Mouse (Mus musculus) spleen, embryonic (tissue): ENCODE results near the gene Kifc3.
"Not testable (repeated sequence)": the region's sequence is repeated elsewhere in the genome, so short reads cannot be mapped to it uniquely, and the experiment has no call there.

Source experiments
- CTCF ChIA-PET: fragments of 350-600 bp; sonication (Branson Sonifier 250); formaldehyde crosslinking; loops from one replicate; lab custom pipeline; 2022; lab: Charles Lee

Gene Kifc3

DNA sequence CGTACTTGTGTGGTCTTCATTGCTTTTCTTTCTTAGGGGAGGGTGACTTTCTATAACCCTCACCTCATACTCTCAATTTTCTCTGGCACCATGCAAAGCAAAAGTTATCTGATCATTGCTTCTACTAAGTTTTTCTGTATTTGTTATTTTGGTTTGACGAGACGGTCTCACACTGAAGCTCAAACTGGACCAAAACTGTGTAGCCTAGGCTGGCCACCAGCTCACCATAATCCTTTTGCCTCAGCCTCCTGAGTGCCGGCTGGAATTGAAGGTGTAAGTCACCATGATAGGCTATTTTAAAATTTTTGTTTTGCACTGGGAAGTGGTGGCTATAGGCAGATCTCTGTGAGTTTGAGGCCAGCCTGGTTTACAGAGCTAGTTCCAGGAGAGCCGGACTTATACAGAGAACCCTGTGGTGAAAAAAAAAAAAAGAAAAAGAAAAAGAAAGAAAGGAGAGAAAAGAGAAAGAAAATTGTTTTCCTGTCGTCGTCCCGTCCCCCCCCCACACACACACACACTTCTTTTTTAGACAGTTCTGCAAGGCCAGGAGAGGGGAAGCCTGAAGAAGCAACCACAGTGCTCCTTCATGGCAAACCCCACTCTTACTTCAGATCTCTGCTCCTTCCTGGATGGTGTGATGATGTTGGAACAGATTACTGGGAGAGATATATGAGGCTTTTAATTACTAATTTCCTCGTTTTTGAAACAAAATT is 870 bp upstream of the Kifc3 start:
- CTCF ChIA-PET: interaction anchor here (0.7 kb wide), 1 partner anchor 238 kb away, joined by 5 read pairs; no protein-coding TSS in a partner anchor

DNA sequence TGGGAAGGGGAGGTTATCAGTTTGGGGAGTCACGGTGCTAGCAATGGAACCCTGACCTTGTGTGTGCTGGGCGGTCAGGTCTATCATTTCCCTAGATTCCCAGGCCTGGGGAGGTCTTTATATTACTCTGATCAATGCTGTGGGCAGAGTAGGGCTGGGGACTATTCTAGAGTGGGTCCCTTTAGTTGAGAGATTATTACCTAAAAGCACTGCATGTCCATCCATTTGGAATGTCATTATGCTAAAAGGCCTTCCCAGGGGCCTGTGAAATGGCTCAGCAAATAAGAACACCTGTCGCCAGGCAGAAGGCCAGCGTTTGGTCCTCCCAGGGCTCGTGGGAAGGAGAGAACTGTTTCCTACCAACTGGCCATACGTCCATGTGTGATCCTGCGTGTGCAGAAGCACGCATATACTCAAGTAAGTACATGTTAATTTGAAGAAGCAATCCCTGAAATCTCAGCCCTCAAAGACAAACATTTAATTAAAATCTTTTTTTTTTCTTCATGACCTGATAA is 499 bp downstream of the Kifc3 start:
- CTCF ChIA-PET: no interaction called here

DNA sequence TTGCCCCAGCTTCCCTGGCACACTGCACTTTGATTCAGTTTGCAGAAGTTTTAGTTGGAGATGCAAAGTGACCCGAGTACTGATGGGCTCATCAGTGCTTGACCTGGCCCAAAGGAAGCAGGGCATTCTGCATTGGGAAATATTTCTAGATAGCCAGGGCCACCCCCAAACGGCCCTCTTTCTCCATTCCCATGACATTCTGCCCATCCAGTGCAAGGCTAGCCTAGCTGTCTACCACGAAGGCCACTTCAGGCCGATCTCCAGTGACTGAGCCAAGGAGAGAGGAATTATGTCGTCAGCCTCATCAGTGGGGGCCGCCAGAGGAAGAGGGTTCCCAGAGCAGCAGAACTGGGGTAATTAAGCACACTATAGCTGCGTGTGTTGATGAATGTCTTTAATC is 1.1 kb downstream of the Kifc3 start:
- CTCF ChIA-PET: no interaction called here

DNA sequence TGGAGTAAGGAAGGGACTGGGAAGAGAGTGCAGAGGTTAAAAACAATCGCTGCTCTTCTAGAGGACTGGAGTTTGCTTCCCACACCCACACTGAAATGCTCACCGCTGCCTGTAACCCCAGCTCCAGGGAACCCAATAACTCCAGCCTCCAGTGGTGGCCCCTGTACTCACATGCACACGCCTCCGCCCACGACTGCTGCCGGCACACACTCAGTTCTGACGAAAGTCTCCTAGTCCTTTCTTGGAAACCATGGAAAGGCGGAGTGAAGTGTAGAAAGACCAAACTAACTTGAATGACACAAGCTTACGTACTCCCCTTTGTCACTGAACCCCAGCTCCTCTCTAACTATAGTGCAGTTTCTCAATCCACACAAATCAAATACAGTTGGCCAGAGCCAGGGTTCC is 2.6 kb downstream of the Kifc3 start:
- CTCF ChIA-PET: no interaction called here

DNA sequence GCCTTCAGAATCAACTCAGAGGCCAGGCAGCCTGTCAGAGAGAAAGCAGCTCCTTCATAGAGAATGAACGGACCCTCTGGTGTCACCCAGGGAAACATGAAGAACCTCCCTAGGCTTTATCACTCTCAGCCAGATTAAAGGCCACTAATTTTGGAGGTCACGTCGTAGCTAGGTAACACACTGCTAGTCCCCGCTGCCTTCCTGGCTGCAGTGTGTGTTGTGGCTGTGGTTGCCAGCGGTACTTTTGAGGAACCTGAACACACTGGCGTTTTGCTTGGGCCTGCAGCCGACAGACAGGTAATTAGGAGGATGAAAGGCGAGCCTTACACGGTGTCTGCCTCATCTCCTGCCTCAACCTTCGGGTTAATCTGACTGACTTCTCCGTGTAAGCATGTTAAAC is 6.9 kb downstream of the Kifc3 start:
- CTCF ChIA-PET: no interaction called here

DNA sequence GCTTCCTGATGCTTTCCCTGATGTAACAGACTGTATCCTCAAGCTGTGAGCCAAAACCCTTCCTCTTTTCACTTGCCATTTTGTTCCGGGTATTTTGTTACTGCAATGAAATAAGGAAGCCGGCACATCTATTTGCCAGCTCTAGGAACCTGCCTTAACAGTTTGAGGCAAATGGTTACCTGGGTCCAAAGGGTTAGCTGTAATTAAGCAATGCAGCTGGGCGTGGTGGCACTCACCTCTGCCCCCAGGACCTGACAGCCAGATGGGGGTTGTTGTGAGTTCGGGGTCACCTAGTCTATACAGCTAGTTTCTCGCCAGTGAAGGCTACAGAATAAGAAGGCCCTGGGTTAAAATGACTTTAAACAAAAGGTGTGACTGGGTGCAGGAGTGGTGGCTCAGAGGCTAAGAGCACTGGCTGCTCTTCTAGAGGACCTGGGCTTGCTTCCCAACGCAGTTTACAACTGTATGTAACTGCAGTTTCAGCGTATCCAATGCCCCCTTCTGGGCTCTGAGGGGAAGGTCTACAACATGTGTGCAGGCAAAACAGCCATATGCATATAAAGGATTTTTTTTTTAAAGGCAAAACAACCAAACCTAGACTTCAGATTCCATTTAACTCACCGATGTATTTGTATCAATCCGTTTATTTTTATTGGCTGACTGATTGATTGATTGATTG is 11.0 kb downstream of the Kifc3 start:
- CTCF ChIA-PET: no interaction called here

DNA sequence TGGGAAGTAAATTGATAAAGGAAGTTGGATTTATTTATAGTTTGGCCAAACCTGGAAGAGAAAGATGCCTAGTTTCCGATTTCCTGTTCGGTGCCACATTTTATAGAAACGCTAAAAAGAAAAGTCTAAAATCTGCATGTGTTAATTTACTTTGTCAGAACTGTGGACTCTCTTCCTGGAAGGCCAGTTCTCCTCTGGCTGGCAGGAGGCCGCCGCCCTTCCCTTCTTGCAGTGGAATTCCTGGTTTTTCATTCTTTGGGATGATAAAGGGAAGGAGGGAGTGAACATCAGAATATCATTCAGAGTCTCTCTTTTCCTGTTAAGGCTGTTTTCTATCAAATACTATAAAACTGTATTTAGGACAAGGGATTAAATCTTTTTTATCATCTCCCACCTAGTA is 15.0 kb downstream of the Kifc3 start:
- CTCF ChIA-PET: no interaction called here

DNA sequence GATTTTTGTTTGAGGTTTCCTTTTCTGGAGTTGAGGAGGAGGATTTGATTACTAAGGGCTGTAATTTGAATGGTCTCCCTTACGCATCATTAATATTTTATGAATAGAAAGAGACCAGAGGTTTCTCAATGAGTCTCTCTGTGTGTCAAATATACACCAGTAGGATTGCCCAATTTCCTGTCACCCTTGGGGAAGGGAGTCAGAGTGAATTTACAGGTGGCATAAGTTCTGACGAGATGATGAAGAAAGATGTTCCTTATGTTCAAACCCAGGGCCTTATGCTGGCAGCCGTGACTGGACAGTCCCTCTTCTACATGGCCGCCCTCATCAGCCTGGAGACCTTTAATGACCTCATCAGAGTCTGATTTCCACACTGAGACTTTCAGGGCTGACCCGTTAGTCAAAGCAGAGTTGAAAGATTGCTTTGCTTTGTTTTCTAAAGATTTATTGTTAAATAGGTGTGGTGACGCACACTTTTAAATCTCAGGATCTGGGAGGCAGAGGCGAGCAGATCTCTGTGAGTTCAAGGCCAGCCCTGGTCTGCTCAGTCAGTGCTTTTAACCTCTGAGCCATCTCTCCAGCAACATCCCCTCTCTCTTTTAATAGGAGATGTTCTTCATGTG is 16.6 kb downstream of the Kifc3 start:
- CTCF ChIA-PET: no interaction called here

DNA sequence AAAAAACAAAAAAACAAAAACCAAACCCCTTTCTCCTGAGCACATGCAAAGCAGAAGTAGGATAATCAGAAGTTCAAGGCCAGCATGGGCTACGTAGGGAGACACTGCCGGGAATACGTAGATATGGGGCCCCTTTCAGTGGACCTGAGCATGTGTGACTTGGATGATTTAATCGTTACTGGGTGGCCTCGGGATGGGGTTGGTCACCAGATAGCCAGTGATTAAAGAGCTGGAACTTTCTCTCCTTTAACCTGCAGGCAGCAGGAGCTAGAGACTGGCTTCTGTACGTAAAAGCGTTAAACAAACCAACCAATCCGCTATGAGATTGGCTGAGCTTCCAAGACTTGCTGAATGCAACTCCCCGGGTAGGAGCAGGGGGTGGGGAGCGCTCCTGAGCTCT is 17.5 kb downstream of the Kifc3 start:
- CTCF ChIA-PET: no interaction called here

DNA sequence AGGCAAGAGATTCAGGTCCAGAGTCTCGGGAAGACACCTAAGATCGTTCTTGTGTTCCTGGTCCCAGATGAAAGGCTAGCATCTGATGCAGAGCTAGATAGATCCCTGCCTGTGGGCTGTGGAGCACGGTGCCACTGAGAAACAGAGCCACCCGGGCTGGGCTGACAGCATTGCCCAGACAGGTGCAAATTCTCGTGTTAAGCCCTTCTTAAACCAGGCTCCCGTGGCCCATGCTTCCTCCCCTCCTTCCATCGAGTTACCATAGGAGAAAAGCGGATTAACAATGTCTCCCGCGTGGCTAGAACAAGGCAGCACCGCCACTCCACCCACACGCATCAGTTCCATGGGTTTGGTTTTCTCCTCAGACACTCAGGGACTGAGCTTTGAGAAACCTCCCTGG is 18.4 kb downstream of the Kifc3 start:
- CTCF ChIA-PET: no interaction called here

DNA sequence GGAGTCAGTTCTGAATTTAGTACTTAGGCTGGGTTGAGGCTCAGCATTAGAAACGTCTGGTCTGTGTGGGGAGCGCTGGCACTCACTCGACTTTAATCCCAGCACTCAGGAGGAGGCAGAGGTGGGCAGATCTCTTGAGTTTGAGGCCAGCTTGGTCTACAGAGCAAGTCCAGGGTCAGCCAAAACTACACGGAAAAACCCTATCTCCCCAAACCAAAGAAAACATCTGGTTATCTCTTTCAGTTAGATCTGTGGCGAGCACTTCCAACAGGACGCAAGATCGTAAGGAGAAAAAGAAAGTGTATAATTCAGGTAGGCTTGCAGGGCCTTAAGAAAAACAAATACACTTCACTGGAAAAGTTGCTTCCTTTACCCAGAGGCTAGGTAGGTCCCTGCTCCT is 20.8 kb downstream of the Kifc3 start:
- CTCF ChIA-PET: no interaction called here

DNA sequence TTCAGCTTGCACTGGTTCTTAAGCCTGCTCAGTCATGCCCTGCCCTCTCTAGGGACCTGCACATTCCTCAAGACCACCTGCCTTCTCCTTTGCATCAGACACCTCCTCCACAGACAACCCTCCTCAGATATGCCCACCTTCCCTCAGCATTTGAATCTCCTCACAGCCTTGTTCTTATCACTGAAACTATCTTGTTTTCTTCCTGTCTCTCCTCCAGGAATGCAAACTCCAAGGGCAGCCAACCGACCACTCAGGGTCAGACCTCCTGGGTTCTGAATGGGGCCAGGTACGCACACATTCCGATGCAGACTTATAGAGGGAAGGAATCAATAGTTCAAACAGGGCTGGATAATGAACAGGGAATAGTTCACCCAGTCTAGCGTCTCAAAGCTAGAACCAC is 24.4 kb downstream of the Kifc3 start:
- CTCF ChIA-PET: no interaction called here

DNA sequence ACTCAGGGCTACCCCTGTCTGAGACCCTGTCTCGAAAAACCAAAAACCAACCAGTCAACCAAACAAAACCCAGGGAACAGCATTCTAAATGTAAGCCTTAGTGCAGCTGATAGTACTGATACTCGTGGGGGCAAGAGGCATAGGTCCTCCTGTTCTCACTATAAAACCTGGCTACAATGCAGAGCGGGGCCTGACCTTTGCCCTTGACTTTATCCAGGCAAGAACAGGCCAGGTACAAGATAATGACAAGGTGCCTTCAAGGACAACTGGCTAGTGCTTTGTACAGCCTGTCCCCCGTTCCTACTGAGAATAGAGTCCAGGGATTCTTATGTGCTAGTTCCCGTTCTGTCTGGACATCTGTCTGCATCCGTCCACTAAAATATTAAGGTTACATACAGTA is 25.6 kb downstream of the Kifc3 start:
- CTCF ChIA-PET: no interaction called here

DNA sequence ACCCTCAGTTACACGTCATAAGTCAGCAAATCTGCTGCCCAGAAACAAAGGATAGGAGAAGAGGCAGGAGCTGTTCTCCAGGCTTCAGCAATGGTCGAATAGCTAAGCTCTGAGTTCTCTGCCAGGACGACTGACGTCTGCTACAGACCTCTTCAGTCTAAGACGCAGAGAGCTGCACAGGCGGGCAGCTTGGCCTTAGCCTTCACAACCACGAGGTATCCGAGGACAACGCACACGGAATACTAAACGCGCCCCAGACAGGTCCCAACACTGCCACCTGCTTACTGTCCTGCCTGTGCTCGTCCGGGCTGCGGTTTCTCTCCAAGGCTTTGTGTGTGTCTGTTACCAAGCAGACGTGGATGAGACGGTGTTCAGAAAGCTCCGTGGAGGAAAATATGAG is 26.8 kb downstream of the Kifc3 start:
- CTCF ChIA-PET: no interaction called here

DNA sequence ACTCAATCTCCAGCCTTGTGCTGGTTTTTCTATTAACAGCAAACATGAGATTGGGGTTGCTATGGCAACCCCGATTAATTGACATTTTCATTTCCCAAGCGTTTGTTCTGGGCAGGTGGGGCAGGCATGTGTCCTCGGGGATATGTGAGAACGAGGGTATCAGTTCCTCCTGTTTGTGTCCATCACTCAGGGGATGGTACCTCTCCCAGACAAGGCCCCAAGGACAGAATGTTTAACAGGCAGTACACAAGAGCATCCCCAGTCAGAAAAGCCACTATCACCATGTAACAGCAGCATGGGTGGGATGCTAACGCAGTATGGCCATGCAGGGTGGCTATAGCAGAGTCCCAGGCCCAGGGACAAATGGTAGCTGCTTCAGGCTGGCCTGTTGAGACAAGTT is 27.3 kb downstream of the Kifc3 start:
- CTCF ChIA-PET: no interaction called here

DNA sequence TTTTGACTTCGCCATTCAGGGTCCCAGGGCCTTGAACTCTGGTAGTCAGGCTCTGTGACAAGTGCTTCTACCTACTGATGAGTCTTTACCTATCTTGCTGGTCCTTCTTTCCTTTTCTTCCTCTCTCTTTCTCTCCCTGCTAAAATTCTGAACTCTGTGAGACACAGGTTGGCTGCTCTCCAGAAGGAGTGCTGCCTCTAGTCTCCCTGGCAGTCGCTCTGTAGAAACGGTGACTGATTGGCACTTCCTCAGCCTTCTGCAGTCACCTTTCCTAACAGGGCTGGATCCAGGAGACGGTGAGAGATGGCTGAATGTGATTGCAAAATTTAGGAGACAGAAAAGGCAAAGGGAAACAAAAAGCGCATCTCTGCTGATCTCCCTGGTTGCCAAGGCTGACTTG is 30.2 kb downstream of the Kifc3 start:
- CTCF ChIA-PET: no interaction called here

DNA sequence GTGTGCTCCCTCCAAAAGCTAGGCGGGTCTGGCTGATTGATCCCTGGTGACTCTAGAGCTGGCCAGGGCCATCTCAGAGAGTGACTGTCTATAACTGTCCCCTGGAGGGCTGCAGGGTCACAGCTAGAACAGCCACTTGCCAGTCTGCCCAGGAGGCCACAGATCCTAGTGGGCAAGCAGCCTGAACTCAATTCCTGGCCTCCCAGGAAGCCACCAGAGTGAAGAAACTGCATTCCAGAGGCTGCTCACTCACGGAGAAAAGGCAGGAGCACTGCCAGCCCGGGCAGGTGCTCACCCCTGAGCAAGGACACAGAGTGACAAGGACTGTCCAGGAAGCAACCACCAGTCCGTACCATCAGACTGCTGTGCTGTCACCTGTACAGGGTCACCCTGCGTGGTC is 34.9 kb downstream of the Kifc3 start:
- CTCF ChIA-PET: no interaction called here

DNA sequence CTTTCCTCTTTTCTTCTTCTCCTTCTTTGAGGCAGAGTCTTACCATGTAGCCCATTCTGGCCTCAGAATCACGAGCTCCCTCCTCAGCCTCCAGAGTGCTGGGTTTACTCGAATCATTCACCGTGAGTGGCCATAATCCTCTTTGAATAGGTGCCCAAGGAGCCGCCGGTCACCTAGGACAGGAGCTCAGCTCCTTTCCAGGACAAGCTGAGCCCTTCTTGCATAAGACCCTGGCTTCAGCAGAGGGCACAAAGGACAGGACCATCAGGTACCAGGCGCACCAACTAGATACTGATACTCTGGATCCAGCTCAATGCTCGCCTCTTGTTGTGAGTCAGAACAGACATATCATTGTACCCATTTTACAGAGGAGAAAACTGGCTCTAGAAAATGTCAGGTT is 36.2 kb downstream of the Kifc3 start:
- CTCF ChIA-PET: no interaction called here

DNA sequence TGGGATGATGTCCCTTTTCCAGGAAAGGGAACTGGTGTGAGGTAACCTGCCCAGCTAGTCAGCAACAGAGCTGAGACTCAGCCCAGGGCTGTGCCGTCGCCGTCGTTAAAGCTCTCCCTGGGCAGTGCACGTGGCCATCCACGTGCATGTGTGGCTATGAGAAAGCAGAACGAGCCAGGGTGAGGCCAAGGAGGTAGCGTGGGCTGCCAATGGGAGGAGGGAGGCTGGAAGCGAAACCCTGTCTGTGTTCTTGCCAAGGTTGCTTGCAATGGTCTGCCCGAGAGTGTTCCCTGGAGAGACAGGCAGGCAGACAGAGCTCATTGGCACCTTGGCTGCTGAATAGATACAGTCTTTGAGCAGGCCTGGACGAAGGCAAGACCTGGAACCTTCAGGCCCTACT is 36.7 kb downstream of the Kifc3 start:
- CTCF ChIA-PET: no interaction called here

DNA sequence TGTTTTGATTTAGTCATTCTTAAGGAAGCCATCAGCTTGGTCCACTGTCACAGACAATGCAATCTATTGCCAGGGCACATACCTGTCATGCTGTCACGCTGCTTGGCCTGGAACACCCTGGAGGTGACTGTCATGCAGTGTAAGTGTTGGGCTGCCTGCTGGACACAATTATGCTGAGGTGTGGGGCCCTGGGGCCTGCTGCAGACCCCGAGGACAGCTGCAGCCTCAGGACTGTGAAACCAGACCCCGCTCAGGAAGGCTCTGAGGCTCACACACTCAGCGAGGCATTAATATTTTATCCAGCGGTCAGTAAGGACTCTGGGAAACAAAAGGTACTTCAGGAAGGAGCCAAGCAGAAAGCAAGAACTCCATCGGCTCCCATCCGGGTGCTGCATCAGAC is 38.1 kb downstream of the Kifc3 start:
- CTCF ChIA-PET: no interaction called here

DNA sequence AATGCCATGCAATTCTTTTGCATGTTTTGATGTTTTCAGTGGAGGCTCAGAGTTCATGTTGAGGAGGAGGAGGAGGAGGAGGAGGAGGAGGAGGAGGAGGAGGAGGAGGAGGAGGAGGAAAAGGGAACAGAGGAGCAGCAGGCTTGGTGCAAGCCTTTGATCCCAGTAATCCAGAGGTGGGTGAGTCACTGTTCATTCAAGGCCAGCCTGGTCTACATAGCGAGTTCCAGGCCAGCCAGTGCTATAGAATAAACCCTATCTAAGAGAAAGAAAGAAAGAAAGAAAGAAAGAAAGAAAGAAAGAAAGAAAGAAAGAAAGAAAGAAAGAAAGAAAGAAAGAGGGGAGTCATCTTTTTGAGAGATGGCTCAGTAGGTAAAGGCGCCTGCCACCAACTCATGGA is 38.6 kb downstream of the Kifc3 start:
- CTCF ChIA-PET: not testable (repeated sequence)

DNA sequence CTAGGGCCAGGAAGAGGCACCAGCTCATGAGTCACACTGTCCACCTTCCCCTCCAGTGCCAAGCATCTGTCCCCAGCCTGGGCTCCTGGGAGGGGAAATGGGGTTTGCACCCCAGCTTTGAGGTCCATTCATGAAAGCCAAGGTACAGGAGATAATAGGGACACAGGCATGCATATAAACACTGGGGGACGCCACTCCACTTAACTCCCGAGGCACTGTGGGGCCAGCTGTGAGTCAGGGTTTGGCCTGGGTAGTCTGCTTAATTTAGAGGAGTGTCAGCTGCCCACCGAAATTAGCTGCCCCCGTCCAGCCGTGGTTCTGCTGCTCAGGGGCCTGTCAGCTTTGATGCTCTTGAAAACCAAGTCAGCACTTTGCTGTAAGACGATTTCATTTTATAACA is 39.8 kb downstream of the Kifc3 start:
- CTCF ChIA-PET: no interaction called here

DNA sequence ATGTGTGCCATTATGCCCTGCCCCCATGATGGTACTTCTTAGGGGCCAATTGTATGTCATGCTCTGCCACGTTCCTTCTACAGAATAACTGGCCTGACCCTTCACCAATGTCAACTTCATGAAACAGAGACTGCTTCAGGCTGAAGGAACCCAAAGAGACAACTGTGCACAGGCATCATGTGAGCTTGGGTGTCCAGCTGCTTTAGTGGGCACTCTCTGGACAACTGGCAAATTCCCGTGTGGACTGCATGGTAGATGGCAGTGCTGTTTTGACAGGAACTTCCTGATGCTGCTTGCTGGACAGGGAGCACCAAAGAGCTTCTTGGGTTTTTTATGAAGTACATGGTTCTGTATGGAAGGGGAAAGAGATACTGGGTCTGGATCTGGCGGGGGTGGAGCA is 43.3 kb downstream of the Kifc3 start:
- CTCF ChIA-PET: no interaction called here
